Mouse (Mus musculus) limb, embryonic 11.5 days (tissue): ENCODE data around the gene Cyp4f13. TPM values are rescaled to one million over a fixed set of nuclear protein-coding genes. Genes with fewer than 3 reads are reported as not detected.

Source experiments
- ATAC-seq: fragments of 200-750 bp; cut with Nextera tagmentation; 2 replicates; pipeline ENCODE4 v1.8.0; 2017; ENCODE audit warnings: low read depth; ENCODE audit not compliant: insufficient number of reproducible peaks, low FRiP score, low TSS enrichment
- DNase-seq: peaks from one replicate; pipeline ENCODE4 v3.0.0-alpha.2; 2015; ENCODE audit warnings: low spot score
- H3K27ac ChIP-seq: fragments of 300-500 bp; sonication (generic); replicated peaks from 2 replicates; pipeline ENCODE4 v1.5.1; 2014; ENCODE audit warnings: low read depth, mild to moderate bottlenecking, low read length
- H3K27me3 ChIP-seq: fragments of 300-500 bp; sonication (generic); 2 replicates; pipeline ENCODE4 v1.6.1; 2014; ENCODE audit warnings: mild to moderate bottlenecking, low read length, mixed read lengths; ENCODE audit not compliant: control insufficient read depth, insufficient read depth
- H3K36me3 ChIP-seq: fragments of 300-500 bp; sonication (generic); 2 replicates; pipeline ENCODE4 v1.6.1; 2014; ENCODE audit warnings: mild to moderate bottlenecking, low read length, moderate library complexity, mixed read lengths; ENCODE audit not compliant: control insufficient read depth, insufficient read depth
- H3K4me1 ChIP-seq: fragments of 300-500 bp; sonication (generic); 2 replicates; pipeline ENCODE4 v1.6.1; 2014; ENCODE audit warnings: low read length, mixed read lengths; ENCODE audit not compliant: control insufficient read depth, insufficient read depth
- H3K4me2 ChIP-seq: fragments of 300-500 bp; sonication (generic); 2 replicates; pipeline ENCODE4 v1.6.1; 2014; ENCODE audit warnings: low read depth, mild to moderate bottlenecking, moderate library complexity; ENCODE audit not compliant: severe bottlenecking
- H3K4me3 ChIP-seq: fragments of 300-500 bp; sonication (generic); 2 replicates; pipeline ENCODE4 v1.5.1; 2014; ENCODE audit warnings: low read depth, low read length
- H3K9ac ChIP-seq: fragments of 300-500 bp; sonication (generic); 2 replicates; pipeline ENCODE4 v1.6.1; 2014; ENCODE audit warnings: mild to moderate bottlenecking, low read length
- H3K9me3 ChIP-seq: fragments of 300-500 bp; sonication (generic); 2 replicates; pipeline ENCODE4 v1.6.1; 2016; ENCODE audit warnings: low read length; ENCODE audit not compliant: control insufficient read depth
- WGBS: fragments of 180-500 bp; shearing (Covaris S2); extraction: QIAGEN DNeasy Blood & Tissue Kit; methylation state at CpG from one replicate; pipeline ENCODE4 v1.1.7; 2014; 5-methylcytosine and 5-hydroxymethylcytosine counted together
- polyA plus RNA-seq: library from polyadenylated mRNA; unstranded; fragments of >200 nt; fragmentation: Nextera tagmentation; extraction: Ambion mirVana; gene quantifications from 2 replicates; pipeline ENCODE4 v1.2.1, GENCODE M21; 2014

The Cyp4f13 gene
- polyA plus RNA-seq, 1 experiment from 2014 or later: 2.7 TPM

GRCm38 (mm10) chr17:32924658-32925312 is 22.4 kb downstream of the Cyp4f13 start:
- peak overlapping the region; percentile 41 for H3K4me3 ChIP-seq
- H3K27ac ChIP-seq: no peak overlapping the region
- ATAC-seq (peak; percentile 76; the same call in 1 of the 2 replicates), DNase-seq (peak; percentile 84)
- WGBS: 16% methylated on average over 32 of the region's 32 CpGs
- H3K4me1 ChIP-seq: no peaks in the 10 kb centered on the region
- no peaks in the 10 kb centered on the region for H3K9me3 ChIP-seq
- H3K4me2 ChIP-seq: peak overlapping the region; percentile 64
- no peaks in the 10 kb centered on the region for H3K36me3 ChIP-seq
- H3K27me3 ChIP-seq: no peaks in the 10 kb centered on the region
- H3K9ac ChIP-seq: peak overlapping the region; percentile 78

GRCm38 (mm10) chr17:32923681-32924080 is 23.5 kb downstream of the Cyp4f13 start:
- Histone ChIP-seq H3K27me3 (no peaks in the 10 kb centered on the region), H3K4me2 (no peak overlapping the region), H3K9me3 (no peaks in the 10 kb centered on the region), H3K4me3 (no peak overlapping the region), H3K27ac (no peak overlapping the region), H3K4me1 (no peaks in the 10 kb centered on the region), H3K36me3 (no peaks in the 10 kb centered on the region), H3K9ac (no peak overlapping the region)
- WGBS: 94% methylated on average over 1 of the region's 1 CpGs
- ATAC-seq: no peak
- no peak for DNase-seq

GRCm38 (mm10) chr17:32919123-32919522 is 28.1 kb downstream of the Cyp4f13 start:
- no peaks in the 10 kb centered on the region for H3K9me3 ChIP-seq
- no peak overlapping the region for H3K27ac ChIP-seq
- no peaks in the 10 kb centered on the region for H3K36me3 ChIP-seq
- H3K9ac ChIP-seq: no peak overlapping the region
- no peaks in the 10 kb centered on the region for H3K4me1 ChIP-seq
- H3K27me3 ChIP-seq: no peaks in the 10 kb centered on the region
- WGBS: 56% methylated on average over 2 of the region's 2 CpGs
- DNase-seq: no peak
- H3K4me3 ChIP-seq: no peak overlapping the region
- ATAC-seq: no peak
- no peak overlapping the region for H3K4me2 ChIP-seq

GRCm38 (mm10) chr17:32917131-32917530 is 30.1 kb downstream of the Cyp4f13 start, which contains the start of gene Cyp4f14:
TSS of gene Cyp4f14 (minus strand) at chr17:32917342.
- no peak for DNase-seq
- WGBS: 75% methylated on average over 2 of the region's 2 CpGs

GRCm38 (mm10) chr17:32916075-32916474 is 31.1 kb downstream of the Cyp4f13 start:
- no peak overlapping the region for H3K9ac ChIP-seq
- no peak overlapping the region for H3K4me2 ChIP-seq
- ATAC-seq (no peak), DNase-seq (no peak)
- H3K27me3 ChIP-seq: no peaks in the 10 kb centered on the region
- no peaks in the 10 kb centered on the region for H3K4me1 ChIP-seq
- no peak overlapping the region for H3K27ac ChIP-seq
- no peak overlapping the region for H3K4me3 ChIP-seq
- no peaks in the 10 kb centered on the region for H3K9me3 ChIP-seq
- H3K36me3 ChIP-seq: no peaks in the 10 kb centered on the region
- whole genome bisulfite sequencing: 81% methylated on average over 1 of the region's 1 CpGs

More at GRCm38 (mm10) chr17:32917131-32917530, 30.1 kb downstream of the Cyp4f13 start, which contains the start of gene Cyp4f14:
- Histone ChIP-seq H3K27ac (no peak within 1 kb of the TSS), H3K27me3 (no peaks in the 10 kb centered on the region), H3K9ac (no peak within 1 kb of the TSS), H3K4me3 (no peak within 1 kb of the TSS), H3K4me2 (no peak within 1 kb of the TSS), H3K4me1 (no peaks in the 10 kb centered on the region), H3K9me3 (no peaks in the 10 kb centered on the region), H3K36me3 (no peaks in the 10 kb centered on the region)
- no peak for ATAC-seq

- DNase-seq (no peak), ATAC-seq (no peak)
- Histone ChIP-seq H3K36me3 (no peaks in the 10 kb centered on the region), H3K4me2 (no peak overlapping the region), H3K27ac (no peak overlapping the region), H3K9me3 (no peaks in the 10 kb centered on the region), H3K27me3 (no peaks in the 10 kb centered on the region), H3K4me3 (no peak overlapping the region), H3K9ac (no peak overlapping the region), H3K4me1 (no peaks in the 10 kb centered on the region)
- 74% methylated on average over 10 of the region's 10 CpGs for WGBS
These were observed 41.0 kb downstream of the Cyp4f13 start for GRCm38 (mm10) chr17:32906172-32906571.

GRCm38 (mm10) chr17:32905239-32905638 is 42.0 kb downstream of the Cyp4f13 start:
- H3K9ac ChIP-seq: no peak overlapping the region
- no peaks in the 10 kb centered on the region for H3K9me3 ChIP-seq
- 10% methylated on average over 19 of the region's 19 CpGs for WGBS
- no peaks in the 10 kb centered on the region for H3K36me3 ChIP-seq
- peak; percentile 71 for DNase-seq
- no peaks in the 10 kb centered on the region for H3K27me3 ChIP-seq
- H3K27ac ChIP-seq: no peak overlapping the region
- H3K4me3 ChIP-seq: no peak overlapping the region
- H3K4me2 ChIP-seq: peak overlapping the region; percentile 18; the same call in 1 of the 2 replicates
- H3K4me1 ChIP-seq: no peaks in the 10 kb centered on the region
- no peak for ATAC-seq

GRCm38 (mm10) chr17:32904414-32904813 is 42.8 kb downstream of the Cyp4f13 start:
- Histone ChIP-seq H3K27me3 (no peaks in the 10 kb centered on the region), H3K27ac (no peak overlapping the region), H3K4me1 (no peaks in the 10 kb centered on the region), H3K4me2 (no peak overlapping the region), H3K9ac (no peak overlapping the region), H3K4me3 (no peak overlapping the region), H3K9me3 (no peaks in the 10 kb centered on the region), H3K36me3 (no peaks in the 10 kb centered on the region)
- 74% methylated on average over 2 of the region's 2 CpGs for WGBS
- no peak for ATAC-seq
- no peak for DNase-seq
